Mouse (Mus musculus) limb, embryonic 10.5 days (tissue): ENCODE measurements around the gene Adamtsl1. TPM values are rescaled to one million over a fixed set of nuclear protein-coding genes. Genes with fewer than 3 reads are reported as not detected.

ENCODE experiments used
- DNase-seq: peaks from one replicate; pipeline ENCODE4 v3.0.0-alpha.2; 2017; ENCODE audit warnings: low spot score
- H3K27ac ChIP-seq: fragments of 300-500 bp; sonication (generic); 2 replicates; pipeline ENCODE4 v1.5.1; 2016; ENCODE audit warnings: mild to moderate bottlenecking
- H3K27me3 ChIP-seq: fragments of 300-500 bp; sonication (generic); 2 replicates; pipeline ENCODE4 v1.6.1; 2016; ENCODE audit warnings: low read depth, mild to moderate bottlenecking; ENCODE audit not compliant: poor library complexity, severe bottlenecking
- H3K36me3 ChIP-seq: fragments of 300-500 bp; sonication (generic); 2 replicates; pipeline ENCODE4 v1.6.1; 2016; ENCODE audit warnings: mild to moderate bottlenecking, moderate library complexity
- H3K4me1 ChIP-seq: fragments of 300-500 bp; sonication (generic); 2 replicates; pipeline ENCODE4 v1.6.1; 2016
- H3K4me3 ChIP-seq: fragments of 300-500 bp; sonication (generic); 2 replicates; pipeline ENCODE4 v1.5.1; 2016; ENCODE audit warnings: mild to moderate bottlenecking, moderate library complexity
- H3K9me3 ChIP-seq: fragments of 300-500 bp; sonication (generic); replicated peaks from 2 replicates; pipeline ENCODE4 v1.6.1; 2016; ENCODE audit warnings: mild to moderate bottlenecking
- WGBS: fragments of 180-500 bp; shearing (Covaris S2); methylation state at CpG from one replicate; pipeline ENCODE4 v1.1.7; 2016; 5-methylcytosine and 5-hydroxymethylcytosine counted together
- polyA plus RNA-seq: library from polyadenylated mRNA; unstranded; fragments of >200 nt; fragmentation: Nextera tagmentation; extraction: Ambion mirVana; gene quantifications from 2 replicates; pipeline ENCODE4 v1.2.1, GENCODE M21; 2016

Adamtsl1 gene
- polyA plus RNA-seq, 1 experiment from 2014 or later: 3.7 TPM

GRCm38 (mm10) chr4:86435631-86436030, 921.7 kb downstream of the Adamtsl1 start:
- Histone ChIP-seq H3K36me3 (no peaks in the 10 kb centered on the region), H3K27ac (no peak overlapping the region), H3K9me3 (no peaks in the 10 kb centered on the region), H3K4me1 (peaks cover 9% of the 10 kb centered on the region), H3K4me3 (no peak overlapping the region), H3K27me3 (no peaks in the 10 kb centered on the region)
- WGBS: 92% methylated on average over 3 of the region's 3 CpGs
- DNase-seq: no peak

GRCm38 (mm10) chr4:86436336-86436735, 922.4 kb downstream of the Adamtsl1 start:
- Histone ChIP-seq H3K4me1 (peaks cover 13% of the 10 kb centered on the region), H3K9me3 (no peaks in the 10 kb centered on the region), H3K4me3 (no peak overlapping the region), H3K36me3 (no peaks in the 10 kb centered on the region), H3K27me3 (no peaks in the 10 kb centered on the region), H3K27ac (no peak overlapping the region)
- no peak for DNase-seq
- 92% methylated on average over 3 of the region's 3 CpGs for WGBS

GRCm38 (mm10) chr4:86450468-86450867, 936.5 kb downstream of the Adamtsl1 start:
- WGBS: 87% methylated on average over 3 of the region's 3 CpGs
- Histone ChIP-seq H3K36me3 (no peaks in the 10 kb centered on the region), H3K4me3 (no peak overlapping the region), H3K27me3 (no peaks in the 10 kb centered on the region), H3K4me1 (no peaks in the 10 kb centered on the region), H3K9me3 (no peaks in the 10 kb centered on the region), H3K27ac (no peak overlapping the region)
- DNase-seq: no peak

GRCm38 (mm10) chr4:86464808-86465207, 950.8 kb downstream of the Adamtsl1 start:
- Histone ChIP-seq H3K9me3 (no peaks in the 10 kb centered on the region), H3K4me3 (no peak overlapping the region), H3K4me1 (peaks cover 13% of the 10 kb centered on the region), H3K27me3 (no peaks in the 10 kb centered on the region), H3K36me3 (no peaks in the 10 kb centered on the region), H3K27ac (peak overlapping the region; percentile 71)
- 30% methylated on average over 5 of the region's 5 CpGs for WGBS
- DNase-seq: peak; percentile 54
